Mouse (Mus musculus) CH12.LX (cell line): ENCODE results near the gene Cfap97d1.

Source experiments
- CTCF ChIP-seq, 2 experiments: IDR thresholded peaks in 1 of 2; conservative IDR thresholded peaks in 1 of 2; 2 replicates each; pipeline ENCODE4 v1.5.1; 2011 to 2012; ENCODE audit warnings: low read depth in 2 of 2, low read length in 2 of 2, improper control_type of control experiment in 1 of 2, inconsistent platforms in 1 of 2, mild to moderate bottlenecking in 1 of 2, moderate library complexity in 1 of 2
- ELF1 ChIP-seq: IDR thresholded peaks from 2 replicates; pipeline ENCODE4 v1.6.1; 2014; ENCODE audit warnings: low read depth, mild to moderate bottlenecking, inconsistent platforms, low read length, improper control_type of control experiment
- POLR2A ChIP-seq: IDR thresholded peaks from 2 replicates; pipeline ENCODE4 v1.6.1; 2011; ENCODE audit warnings: low read depth, mild to moderate bottlenecking, improper control_type of control experiment, low read length
- RAD21 ChIP-seq: IDR thresholded peaks from 2 replicates; pipeline ENCODE4 v1.6.1; 2011; ENCODE audit warnings: low read depth, mild to moderate bottlenecking, low read length, improper control_type of control experiment, moderate library complexity

GRCm38 (mm10) chr11:101971410-101971809 is 12.7 kb upstream of the Cfap97d1 start:
- TF ChIP-seq CTCF (conservative IDR thresholded peaks at IDR 0.05 in 1 of 2, IDR thresholded peaks at IDR 0.05 in 1 of 2; ENCODE audit: low read depth in 2 of 2, low read length in 2 of 2) = peak; percentile 77
- no peak for TF ChIP-seq RAD21
- TF ChIP-seq ELF1 = no peak
- no peak for TF ChIP-seq POLR2A
